Mouse (Mus musculus): ENCODE results near the gene Drd1.

- TF ChIP-seq CTCF (IDR thresholded peaks at IDR 0.05; ENCODE audit: extremely low read depth, insufficient read depth, low read length) (no peak), POLR2A (IDR thresholded peaks at IDR 0.05; ENCODE audit: extremely low read depth, insufficient read depth, low read length) (no peak)
These were observed 22.1 kb upstream of the Drd1 start for GRCm38 (mm10) chr13:54077470-54078174.

Data from cortical plate, adult 2 months (tissue).